Mouse (Mus musculus) bone marrow, adult 2 months (tissue): ENCODE data around the gene Syvn1. TPM values are rescaled to one million over a fixed set of nuclear protein-coding genes. Genes with fewer than 3 reads are reported as not detected.

Experiments used
- H3K27ac ChIP-seq: fragments of 200-500 bp; 2 replicates; pipeline ENCODE4 v1.5.1; 2012; ENCODE audit warnings: low read depth, mild to moderate bottlenecking, control low read depth, inconsistent platforms, low read length; ENCODE audit not compliant: control insufficient read depth, poor library complexity, insufficient read depth
- H3K4me1 ChIP-seq: fragments of 200-500 bp; 2 replicates; pipeline ENCODE4 v1.6.1; 2011; ENCODE audit warnings: low read length; ENCODE audit not compliant: control insufficient read depth, insufficient read depth
- H3K4me3 ChIP-seq: fragments of 200-500 bp; replicated peaks from 2 replicates; pipeline ENCODE3; 2011; ENCODE audit warnings: mild to moderate bottlenecking, low read depth, low read length, control low read depth; ENCODE audit not compliant: control insufficient read depth
- CTCF ChIP-seq: fragments of 200-500 bp; IDR thresholded peaks from 2 replicates; pipeline ENCODE4 v1.5.1; 2011; ENCODE audit warnings: low read length, control low read depth; ENCODE audit not compliant: control insufficient read depth, insufficient read depth
- POLR2A ChIP-seq: fragments of 200-500 bp; IDR thresholded peaks from 2 replicates; pipeline ENCODE4 v1.6.1; 2011; ENCODE audit warnings: low read depth, mild to moderate bottlenecking, control low read depth, low read length, borderline replicate concordance; ENCODE audit not compliant: control insufficient read depth
- WGBS: fragments of 180-500 bp; shearing (Covaris S2); methylation state at CpG from one replicate; pipeline ENCODE4 v1.1.7; 2018; 5-methylcytosine and 5-hydroxymethylcytosine counted together
- polyA plus RNA-seq: library from polyadenylated mRNA; stranded (reverse); fragments of >200 nt; gene quantifications from 2 replicates; pipeline ENCODE4 v1.2.4, GENCODE M21; 2011; ENCODE audit warnings: low replicate concordance; ENCODE audit not compliant: missing spikeins, insufficient read depth, insufficient read length

The Syvn1 gene
- polyA plus RNA-seq: 30.5 and 58.5 TPM in 2 replicates

DNA sequence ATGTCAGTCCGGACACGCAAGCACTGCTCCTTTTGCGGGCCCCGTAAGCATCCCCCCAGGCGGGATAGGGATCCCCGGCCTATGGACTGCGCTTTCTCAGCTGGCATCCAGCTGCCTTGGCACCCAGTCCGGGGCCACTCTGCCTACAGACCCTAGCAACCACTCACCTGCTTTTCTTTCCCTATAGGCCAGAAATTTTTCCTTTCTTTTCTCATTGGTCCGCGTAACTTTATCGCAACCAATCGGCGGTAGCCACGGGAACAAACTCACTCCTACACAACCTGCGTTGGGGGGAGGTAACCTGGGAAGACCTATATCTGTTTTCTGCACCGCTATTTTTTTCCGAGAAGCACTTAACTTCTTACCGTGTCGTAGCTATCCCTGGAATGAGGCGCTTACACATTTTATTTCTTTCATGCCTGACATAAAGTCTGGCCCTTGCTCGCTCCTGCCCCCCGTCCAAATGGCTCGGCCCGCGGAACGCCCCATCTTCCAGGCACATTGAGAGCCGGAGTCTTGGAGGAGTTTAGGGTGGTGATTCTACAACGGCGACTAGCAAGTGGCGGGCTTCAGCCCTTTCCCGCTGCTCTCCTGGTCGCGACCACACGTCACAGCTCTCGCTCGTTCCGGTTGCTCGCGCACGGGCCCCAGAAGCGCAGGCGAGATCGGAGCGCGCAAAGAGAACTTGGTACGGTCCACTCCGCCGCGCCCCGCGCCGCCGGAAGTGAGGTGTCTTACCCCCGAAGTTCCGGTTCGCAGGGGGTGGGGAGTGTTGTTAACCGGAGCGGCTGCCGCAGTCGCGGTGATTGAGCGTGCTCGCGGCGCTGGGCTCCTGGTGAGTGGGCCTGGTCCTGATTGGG is at the start of gene Syvn1:
Gene Syvn1, plus strand, starts transcription at position 283 of the 860 bp plus-strand sequence.
- under 1% methylated on average over 65 of the region's 65 CpGs for WGBS

DNA sequence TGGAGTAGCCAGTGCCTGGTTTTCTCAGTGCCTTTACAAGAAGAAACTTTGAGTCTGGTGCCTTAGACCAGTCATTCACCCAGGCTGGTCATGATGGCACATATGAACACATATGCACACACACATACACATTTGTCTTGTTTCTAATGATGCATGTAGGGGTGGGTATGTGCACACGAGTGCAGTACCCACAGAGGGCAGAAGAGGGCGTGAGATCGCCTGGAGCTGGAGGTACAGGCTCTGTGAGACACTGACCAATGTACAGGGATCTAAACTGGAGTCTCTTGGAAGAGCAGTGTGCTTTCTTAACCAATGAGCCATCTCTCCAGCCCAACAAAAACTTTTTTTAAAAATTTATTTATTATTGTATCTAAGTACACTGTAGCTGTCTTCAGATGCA is 48.2 kb upstream of the Syvn1 start:
- H3K27ac ChIP-seq: no peak overlapping the region
- 91% methylated on average over 3 of the region's 3 CpGs for WGBS
- H3K4me3 ChIP-seq: no peak overlapping the region
- TF ChIP-seq POLR2A (no peak), CTCF (peak; percentile 31; the same call in 1 of the 2 replicates)
- H3K4me1 ChIP-seq: peaks cover 5% of the 10 kb centered on the region

More for the DNA sequence above, at the start of gene Syvn1:
- H3K4me1 ChIP-seq: peaks cover 8% of the 10 kb centered on the region
- H3K27ac ChIP-seq: peak within 1 kb of the TSS; percentile 99
- peak; percentile 88; the same call in 1 of the 2 replicates for TF ChIP-seq POLR2A
- TF ChIP-seq CTCF: no peak
- H3K4me3 ChIP-seq: peak within 1 kb of the TSS; percentile 78

DNA sequence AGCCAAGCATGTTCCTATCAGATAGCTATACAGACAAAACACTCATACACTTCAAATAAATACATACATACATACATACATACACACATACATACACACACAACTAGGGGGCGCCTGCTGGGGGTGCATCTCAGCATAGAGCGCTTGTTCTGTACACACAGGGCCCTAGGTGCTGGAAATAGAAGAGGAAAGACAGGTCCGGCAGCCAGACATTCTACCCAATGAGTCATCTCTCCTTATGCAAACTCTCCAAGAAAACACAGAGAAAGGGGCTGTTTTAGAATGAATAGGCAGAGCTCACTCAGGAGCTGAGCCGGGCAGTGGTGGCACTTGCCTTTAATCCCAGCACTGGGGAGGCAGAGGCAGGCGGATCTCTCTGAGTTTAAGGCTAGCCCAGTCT is 46.4 kb upstream of the Syvn1 start:
- H3K27ac ChIP-seq: no peak overlapping the region
- no peak overlapping the region for H3K4me3 ChIP-seq
- TF ChIP-seq CTCF: no peak
- TF ChIP-seq POLR2A: no peak
- 86% methylated on average over 5 of the region's 5 CpGs for WGBS
- H3K4me1 ChIP-seq: peaks cover 5% of the 10 kb centered on the region

DNA sequence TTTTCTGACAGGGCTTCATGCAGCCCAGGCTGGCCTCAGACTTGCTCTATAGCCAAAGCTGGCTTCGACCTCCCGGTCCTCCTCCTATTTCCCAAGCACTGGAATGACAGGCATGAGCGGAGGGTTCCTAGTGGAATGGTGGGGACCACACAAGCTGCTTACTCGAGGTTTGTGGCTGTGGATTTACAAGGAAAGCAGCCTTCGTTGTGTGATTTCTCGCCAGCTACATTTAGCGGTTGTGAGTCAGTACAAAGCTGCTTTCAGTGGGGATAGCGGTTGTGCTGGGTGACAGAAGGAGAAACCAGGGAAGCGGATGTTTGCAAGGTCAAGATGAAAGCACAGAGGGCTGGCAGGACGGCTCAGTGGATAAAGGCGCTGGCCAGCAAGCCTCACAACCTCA is 40.8 kb upstream of the Syvn1 start:
- Histone ChIP-seq H3K4me3 (no peak overlapping the region), H3K4me1 (no peaks in the 10 kb centered on the region; the same call in 1 of the 2 replicates), H3K27ac (no peak overlapping the region)
- TF ChIP-seq CTCF (no peak), POLR2A (no peak)
- WGBS: 89% methylated on average over 11 of the region's 11 CpGs

DNA sequence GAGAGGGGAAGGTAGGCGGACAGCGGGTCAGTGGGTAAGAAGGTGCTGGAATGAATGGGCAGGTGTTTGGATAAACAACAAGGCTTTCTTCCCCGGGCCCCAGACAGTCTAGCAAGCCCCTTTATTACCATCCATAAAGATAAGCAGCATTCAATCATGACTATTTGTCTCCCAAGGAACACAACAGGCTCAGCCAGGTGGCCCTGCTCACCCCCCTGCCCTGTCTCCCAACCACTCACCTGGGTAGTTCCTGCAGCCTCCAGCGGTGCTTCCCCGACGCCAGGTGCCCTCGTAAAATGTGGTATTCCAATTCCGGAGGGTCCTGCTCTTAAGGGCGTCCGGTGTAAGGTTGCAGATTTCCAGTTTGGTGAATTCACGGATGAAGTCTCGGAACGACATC is 39.4 kb upstream of the Syvn1 start:
- no peaks in the 10 kb centered on the region; the same call in 1 of the 2 replicates for H3K4me1 ChIP-seq
- H3K4me3 ChIP-seq: no peak overlapping the region
- WGBS: 96% methylated on average over 13 of the region's 13 CpGs
- TF ChIP-seq POLR2A (no peak), CTCF (no peak)
- no peak overlapping the region for H3K27ac ChIP-seq

DNA sequence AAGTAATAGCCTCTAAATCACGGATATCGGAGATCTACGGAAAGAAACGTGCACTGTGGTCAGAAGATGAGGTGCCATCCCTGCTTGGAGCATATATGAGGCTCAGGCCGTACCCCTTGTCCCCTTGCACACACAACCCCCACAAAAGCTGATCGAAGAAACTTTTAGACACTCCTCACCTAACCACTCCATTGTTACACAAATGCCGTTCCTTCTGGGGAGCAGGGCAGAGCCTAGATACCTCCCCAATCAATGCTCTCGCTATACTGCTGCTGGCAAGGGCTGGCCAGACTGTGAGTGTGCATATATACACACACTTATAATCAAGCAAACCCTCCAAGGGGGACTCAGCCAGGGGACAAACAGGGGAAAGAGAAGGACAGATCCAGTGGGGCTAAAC is 37.2 kb upstream of the Syvn1 start:
- H3K27ac ChIP-seq: no peak overlapping the region
- H3K4me3 ChIP-seq: no peak overlapping the region
- no peaks in the 10 kb centered on the region; the same call in 1 of the 2 replicates for H3K4me1 ChIP-seq
- WGBS: 97% methylated on average over 8 of the region's 8 CpGs
- TF ChIP-seq CTCF (no peak), POLR2A (no peak)

DNA sequence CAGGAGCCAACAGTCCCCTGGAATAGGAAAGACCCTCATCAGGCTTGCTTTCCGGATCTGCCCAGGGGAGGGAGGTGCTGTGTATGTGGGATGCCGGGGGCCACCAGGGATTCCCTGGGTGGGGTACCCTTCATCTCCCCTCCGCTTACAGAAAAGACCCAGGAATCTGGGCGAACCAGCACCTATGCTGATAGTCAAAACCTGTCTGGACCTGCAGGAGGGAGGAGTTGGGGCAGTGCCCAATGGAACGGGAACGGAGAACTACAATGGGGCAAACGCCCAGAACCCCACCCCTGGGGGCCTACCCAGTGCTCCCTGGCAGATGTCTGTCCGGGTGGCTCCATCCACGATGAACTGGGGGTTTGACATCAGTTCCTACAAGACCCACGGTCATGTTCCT is 32.7 kb upstream of the Syvn1 start:
- peaks cover 1% of the 10 kb centered on the region; the same call in 1 of the 2 replicates for H3K4me1 ChIP-seq
- H3K4me3 ChIP-seq: peak overlapping the region; percentile 91
- whole genome bisulfite sequencing: 89% methylated on average over 10 of the region's 10 CpGs
- no peak overlapping the region for H3K27ac ChIP-seq
- TF ChIP-seq POLR2A: no peak
- TF ChIP-seq CTCF: no peak

DNA sequence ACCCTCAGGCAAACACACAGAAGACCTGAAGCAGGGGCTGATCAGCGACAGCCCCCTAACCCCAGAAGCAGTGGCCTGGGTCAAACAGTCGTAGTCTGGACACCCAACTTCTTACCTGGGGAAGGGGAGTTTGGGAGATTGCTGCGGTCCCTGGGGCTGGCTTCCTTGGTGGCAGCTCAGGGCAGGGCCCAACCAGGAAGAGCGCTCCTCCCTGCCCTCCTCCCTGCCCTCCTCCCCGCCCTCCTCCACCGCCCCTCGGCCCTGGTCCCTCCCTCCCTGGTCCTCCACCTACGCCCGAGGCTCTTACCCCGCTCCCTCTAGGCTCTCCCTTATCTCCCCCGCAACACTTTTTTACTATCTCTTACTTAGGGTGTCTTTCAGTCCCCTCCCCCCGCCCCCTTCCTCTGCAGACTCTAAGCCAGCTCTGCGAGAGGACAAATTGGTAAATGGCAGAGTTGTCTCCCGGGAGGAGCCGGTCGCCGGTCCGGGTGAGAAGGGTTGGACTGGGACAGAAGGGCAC is 31.3 kb upstream of the Syvn1 start:
- 3% methylated on average over 18 of the region's 18 CpGs for WGBS
- H3K4me3 ChIP-seq: peak overlapping the region; percentile 91
- H3K27ac ChIP-seq: peak overlapping the region; percentile 86
- TF ChIP-seq POLR2A: peak; percentile 82; the same call in 1 of the 2 replicates
- TF ChIP-seq CTCF: no peak
- H3K4me1 ChIP-seq: peaks cover 1% of the 10 kb centered on the region; the same call in 1 of the 2 replicates
